Mouse (Mus musculus): ENCODE measurements around the gene Gli1. TPM values are rescaled to one million over a fixed set of nuclear protein-coding genes. Genes with fewer than 3 reads are reported as not detected.

Gli1 gene
- total RNA-seq, 4 experiments from 2014 or later = 1.1 to 1.7 (median 1.3) TPM

GRCm38 (mm10) chr10:127291881-127292638 is 49.7 kb downstream of the Gli1 start:
- DNase-seq (ENCODE audit: low spot score) = no peak

GRCm38 (mm10) chr10:127290930-127291880 is 50.6 kb downstream of the Gli1 start:
- DNase-seq (ENCODE audit: low spot score) = no peak

- DNase-seq (ENCODE audit: low spot score) = peak; percentile 100
Measured at GRCm38 (mm10) chr10:127290307-127290929, 51.4 kb downstream of the Gli1 start.

DNA sequence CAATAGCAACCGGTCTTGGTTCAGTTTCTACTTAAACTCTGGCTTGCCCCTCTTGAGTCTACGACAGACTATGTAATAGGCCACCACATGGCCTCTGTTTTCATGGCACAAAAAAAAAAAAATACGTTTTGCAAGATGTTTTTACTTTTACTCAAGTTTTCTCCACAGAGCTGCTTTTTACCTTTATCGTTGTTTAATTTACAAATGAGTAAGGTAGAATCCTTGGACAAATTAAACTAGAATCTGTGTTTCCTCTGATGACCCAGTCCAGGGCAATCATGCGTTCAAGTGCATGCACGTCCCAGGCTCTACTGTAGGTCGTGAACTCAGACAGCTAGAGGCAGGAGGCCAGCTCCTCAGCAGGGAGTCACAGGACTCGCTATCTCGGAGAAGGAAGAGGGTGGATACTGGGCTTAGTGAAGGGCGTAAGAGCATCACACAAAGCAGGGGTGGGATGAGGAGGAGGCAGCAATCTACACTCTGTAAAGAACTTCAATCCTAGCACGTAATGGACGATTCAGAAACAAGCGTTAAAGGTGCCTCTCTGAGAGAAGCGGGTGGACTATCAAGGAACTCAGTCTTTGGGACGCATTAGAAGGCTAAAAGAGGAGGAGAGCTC is 52.1 kb downstream of the Gli1 start:
- DNase-seq (ENCODE audit: low spot score) = peak; percentile 79

- peak; percentile 89 for DNase-seq (ENCODE audit: low spot score)
Measured at GRCm38 (mm10) chr10:127288800-127289572, 52.8 kb downstream of the Gli1 start, which contains the start of gene Mbd6. Mbd6 (minus strand) TSS chr10:127289018.

GRCm38 (mm10) chr10:127288328-127288799 is 53.4 kb downstream of the Gli1 start:
- DNase-seq (ENCODE audit: low spot score) = no peak

- no peak for DNase-seq (ENCODE audit: low spot score)
Measured at GRCm38 (mm10) chr10:127287936-127288293, 53.9 kb downstream of the Gli1 start.

DNA sequence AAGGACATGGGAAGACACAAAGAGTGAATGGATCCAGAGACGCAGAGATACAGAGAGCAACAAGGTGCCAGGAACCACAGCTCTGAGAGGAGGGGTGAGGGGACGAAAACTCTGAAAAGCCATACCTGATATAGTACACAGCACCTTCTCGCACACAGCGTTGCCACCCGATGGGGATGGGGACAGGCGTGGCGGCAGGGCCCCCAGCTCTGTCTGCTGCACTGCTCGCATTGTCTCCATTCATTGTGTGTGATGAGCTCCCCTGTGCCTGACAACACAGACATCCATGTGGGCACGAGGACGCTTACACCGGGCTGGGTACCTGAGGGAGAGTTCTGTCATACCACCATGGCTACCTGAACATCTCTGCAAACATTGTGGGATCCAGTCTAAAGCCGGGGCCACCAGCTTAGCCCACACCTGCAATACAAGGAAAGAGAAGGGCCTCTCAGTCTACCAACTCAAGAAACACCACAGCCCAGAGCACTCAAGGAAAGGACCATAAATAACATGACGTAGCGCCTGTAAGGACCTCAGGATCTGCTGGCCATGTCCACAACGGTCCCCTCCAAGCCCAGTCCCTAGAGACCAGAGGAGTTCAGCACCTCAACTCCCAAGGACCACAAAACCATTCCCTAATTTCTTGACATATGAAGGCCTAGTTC is 54.4 kb downstream of the Gli1 start:
- no peak for DNase-seq (ENCODE audit: low spot score)

GRCm38 (mm10) chr10:127286730-127287129 is 55.0 kb downstream of the Gli1 start:
- no peak for DNase-seq (ENCODE audit: low spot score)

DNA sequence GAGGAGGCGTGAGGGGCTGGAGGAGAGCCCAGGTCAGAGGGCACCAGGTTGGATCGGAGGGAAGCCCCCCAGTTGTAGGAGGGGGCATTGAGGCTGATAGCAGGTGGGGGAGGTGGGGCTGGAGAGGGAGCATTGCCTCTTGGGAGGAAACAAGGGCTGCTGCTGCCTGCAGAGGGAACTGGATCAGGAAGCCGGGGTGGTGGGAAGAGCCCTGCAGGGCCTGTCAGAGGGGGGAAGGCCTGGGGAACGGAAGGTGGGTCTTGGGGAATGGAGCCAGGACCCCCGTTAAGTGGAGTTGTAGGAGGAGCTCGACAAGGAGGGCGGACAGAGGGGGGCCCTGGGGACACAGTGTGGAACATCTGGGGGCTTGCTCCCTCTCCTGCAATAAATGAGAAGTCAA is 55.6 kb downstream of the Gli1 start:
- no peak for DNase-seq (ENCODE audit: low spot score)

DNA sequence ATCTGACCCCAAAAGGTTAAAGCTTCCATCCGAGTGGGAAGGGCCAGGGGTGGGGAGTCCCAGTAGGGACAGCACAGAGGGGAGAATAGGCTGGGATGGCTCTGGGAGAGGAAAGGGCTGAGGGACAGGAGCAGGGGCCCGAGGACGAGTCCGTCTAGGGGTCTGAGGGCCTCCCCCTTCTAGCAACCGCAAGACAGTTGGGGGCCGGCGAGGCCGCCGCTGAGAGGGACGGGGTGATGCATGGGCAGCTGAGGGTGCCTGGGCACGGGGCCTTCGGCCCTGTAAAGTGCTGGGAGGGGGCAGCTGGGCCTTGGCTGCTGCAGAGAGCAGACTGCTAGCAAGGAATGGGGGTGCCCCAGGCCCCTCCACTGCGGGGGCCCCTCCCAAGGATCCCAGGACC is 56.1 kb downstream of the Gli1 start:
- no peak for DNase-seq (ENCODE audit: low spot score)

GRCm38 (mm10) chr10:127284724-127285500 is 56.9 kb downstream of the Gli1 start:
- DNase-seq (ENCODE audit: low spot score) = no peak

DNA sequence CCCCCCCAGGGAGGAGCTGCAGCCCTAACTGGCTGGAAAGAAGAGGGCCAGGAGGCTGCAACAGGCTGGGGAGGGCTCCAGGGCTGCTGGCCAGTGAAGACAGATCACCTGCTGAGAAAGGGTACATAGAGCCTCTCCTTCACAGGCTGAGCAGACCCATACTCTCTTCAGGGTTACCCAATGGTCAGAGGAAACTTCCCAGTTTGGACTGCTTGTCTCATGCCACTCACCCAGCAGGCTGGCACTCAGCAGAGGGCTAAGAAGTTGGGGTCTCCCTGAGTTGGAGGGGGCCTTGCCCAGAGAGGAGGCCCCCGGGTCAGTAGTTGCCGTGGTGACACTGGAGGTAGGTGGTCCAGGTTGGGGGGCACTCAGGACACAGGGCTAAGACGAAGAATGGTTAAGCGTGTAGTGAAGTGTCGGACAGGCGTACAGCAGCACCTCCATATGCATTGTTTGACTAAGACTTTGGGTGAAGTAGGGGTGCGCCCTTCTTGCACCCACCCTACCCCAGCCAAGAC is 57.6 kb downstream of the Gli1 start:
- DNase-seq (ENCODE audit: low spot score) = no peak

DNA sequence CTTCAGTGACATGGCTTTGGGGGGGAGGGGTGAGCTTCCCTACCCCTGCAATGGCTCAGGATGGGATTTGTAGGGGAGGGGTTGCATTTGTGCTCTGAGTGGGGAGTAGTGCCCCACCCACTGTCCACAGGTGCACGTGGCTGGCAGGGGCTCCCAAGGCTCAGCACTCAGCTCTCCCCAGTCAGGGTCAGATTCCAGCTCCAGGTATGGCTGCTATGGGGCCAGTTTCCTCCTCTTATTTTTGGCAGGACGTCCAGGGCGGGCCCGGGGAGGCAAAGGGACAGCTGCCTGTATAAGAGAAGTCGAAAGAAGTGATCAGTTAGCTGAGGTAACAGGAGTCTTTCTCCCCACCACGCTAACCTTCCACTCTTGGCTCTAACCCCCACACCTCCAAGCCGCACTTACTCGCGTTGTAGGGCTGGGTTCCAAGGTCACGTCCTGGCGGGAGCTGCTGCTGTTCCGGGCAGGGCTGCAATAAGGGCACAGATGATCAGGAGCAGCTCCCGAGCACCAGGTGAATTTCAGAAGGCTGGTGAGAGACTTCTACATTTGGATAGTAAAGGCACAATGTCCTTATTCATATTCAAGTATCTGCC is 59.1 kb downstream of the Gli1 start:
- no peak for DNase-seq (ENCODE audit: low spot score)

GRCm38 (mm10) chr10:127281316-127281715 is 60.5 kb downstream of the Gli1 start:
- no peak for DNase-seq (ENCODE audit: low spot score)
